ENCODE assay signal across 11 mouse cellular contexts in the genomic region with DNA sequence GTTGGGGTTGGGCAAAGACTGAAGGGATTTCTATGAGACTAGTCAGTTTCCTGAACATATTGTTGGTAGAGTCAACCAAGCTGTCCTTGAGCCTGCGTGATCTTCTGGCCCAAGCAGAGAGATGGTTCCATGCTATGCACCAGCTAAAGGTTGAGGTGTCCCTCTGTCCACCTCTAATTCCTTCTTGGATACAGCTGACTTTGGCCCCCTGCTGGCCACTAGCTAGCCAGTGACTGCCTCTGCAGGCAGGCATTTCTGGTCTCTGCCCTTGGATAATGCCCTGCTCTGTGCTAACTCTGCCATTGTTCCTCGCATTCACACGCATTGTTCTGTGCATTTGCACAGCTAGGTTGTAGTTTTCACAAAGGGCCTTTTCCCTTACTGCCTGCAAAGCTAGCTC. TPM values are rescaled to one million over a fixed set of nuclear protein-coding genes. Genes with fewer than 3 reads are reported as not detected.
DNase-seq lines count a peak whose midpoint lies in the region; ATAC-seq and TF ChIP-seq lines count a peak whose summit lies in the region.
"Had no signal": no experiment of that assay in that cellular context is flagged by ENCODE, and none has a peak within 500 bp of the region (broad histone marks: within the 10 kb centered on the region; RNA-seq: fewer than 3 reads in every experiment).

No protein-coding gene starts in this region.

- H3K27me3 ChIP-seq in forebrain, embryonic 10.5 days (ENCODE audit: poor library complexity, severe bottlenecking) = peaks cover 89% of the 10 kb centered on the region
- peaks cover 35% of the 10 kb centered on the region for H3K27me3 ChIP-seq in forebrain, embryonic 13.5 days
- H3K27me3 ChIP-seq in liver, embryonic 14.5 days (ENCODE audit: control insufficient read depth, insufficient read depth, low read length) = no peaks in the 10 kb centered on the region
- no peaks in the 10 kb centered on the region for H3K27me3 ChIP-seq in liver, embryonic 11.5 days (replicated peaks; ENCODE audit: control insufficient read depth, insufficient read depth, low read length)

- peak; percentile 29 for DNase-seq in forebrain, embryonic 10.5 days (ENCODE audit: extremely low spot score, low spot score)
- DNase-seq in liver, embryonic 14.5 days (ENCODE audit: low read depth in 3 of 3, low spot score in 3 of 3) = no peak
- DNase-seq in liver, embryonic 11.5 days (ENCODE audit: low spot score) = no peak
- DNase-seq in adrenal gland, postnatal 36 days = peak; percentile 39 to 48
- peak; percentile 7 for DNase-seq in lung, postnatal 14 days
- no peak for DNase-seq in urinary bladder, postnatal 25 days (ENCODE audit: low spot score)
- no peak for DNase-seq in left cerebral cortex, postnatal 10 days (ENCODE audit: extremely low spot score in 1 of 2, low spot score in 2 of 2)
- DNase-seq: gastrocnemius, postnatal 10 days had no signal

- TF ChIP-seq CTCF in liver, embryonic 14.5 days (IDR thresholded peaks at IDR 0.05; ENCODE audit: low read depth) = peak; percentile 53

- no peak overlapping the region for H3K4me3 ChIP-seq in forebrain, embryonic 10.5 days
- H3K4me3 ChIP-seq in forebrain, embryonic 13.5 days = no peak overlapping the region
- H3K4me3 ChIP-seq in liver, embryonic 14.5 days (ENCODE audit: insufficient read depth in 1 of 2, low read depth in 2 of 2, low read length in 2 of 2) = no peak overlapping the region
- H3K4me3 ChIP-seq in liver, embryonic 11.5 days (ENCODE audit: low read depth, low read length) = no peak overlapping the region
- H3K4me3 ChIP-seq: midbrain, embryonic 12.5 days had no signal

- H3K27ac ChIP-seq in forebrain, embryonic 10.5 days = no peak overlapping the region
- H3K27ac ChIP-seq in forebrain, embryonic 13.5 days = no peak overlapping the region
- no peak overlapping the region for H3K27ac ChIP-seq in liver, embryonic 14.5 days
- no peak overlapping the region for H3K27ac ChIP-seq in liver, embryonic 11.5 days (ENCODE audit: low read depth, low read length)
- H3K27ac ChIP-seq: midbrain, embryonic 12.5 days had no signal

- no peak overlapping the region for H3K4me2 ChIP-seq in forebrain, embryonic 13.5 days
- no peak overlapping the region for H3K4me2 ChIP-seq in liver, embryonic 14.5 days (ENCODE audit: low read depth)
- H3K4me2 ChIP-seq in liver, embryonic 11.5 days = no peak overlapping the region
- H3K4me2 ChIP-seq: midbrain, embryonic 12.5 days had no signal

- intact Hi-C loops in left cerebral cortex, postnatal 10 days (cut with DNase I) = no loop called here

- TF ChIP-seq EP300 in liver, embryonic 14.5 days (IDR thresholded peaks at IDR 0.05; ENCODE audit: low read depth) = no peak

- H3K4me1 ChIP-seq in forebrain, embryonic 10.5 days = peaks cover 36% of the 10 kb centered on the region
- peaks cover 9% of the 10 kb centered on the region for H3K4me1 ChIP-seq in forebrain, embryonic 13.5 days
- H3K4me1 ChIP-seq in liver, embryonic 14.5 days (replicated peaks; ENCODE audit: control insufficient read depth in 2 of 2, insufficient read depth in 2 of 2, low read length in 1 of 2) = no peaks in the 10 kb centered on the region
- H3K4me1 ChIP-seq in liver, embryonic 11.5 days (replicated peaks; ENCODE audit: control insufficient read depth, insufficient read depth, low read length) = no peaks in the 10 kb centered on the region

- H3K9ac ChIP-seq in forebrain, embryonic 13.5 days = no peak overlapping the region
- H3K9ac ChIP-seq in liver, embryonic 14.5 days (replicated peaks) = no peak overlapping the region
- H3K9ac ChIP-seq in liver, embryonic 11.5 days (ENCODE audit: low read depth, low read length) = no peak overlapping the region
- H3K9ac ChIP-seq: midbrain, embryonic 12.5 days had no signal

- no peaks in the 10 kb centered on the region for H3K9me3 ChIP-seq in forebrain, embryonic 10.5 days
- no peaks in the 10 kb centered on the region for H3K9me3 ChIP-seq in forebrain, embryonic 13.5 days (replicated peaks)
- no peaks in the 10 kb centered on the region for H3K9me3 ChIP-seq in liver, embryonic 14.5 days (ENCODE audit: control insufficient read depth, low read length)
- no peaks in the 10 kb centered on the region for H3K9me3 ChIP-seq in liver, embryonic 11.5 days (ENCODE audit: control insufficient read depth, low read length)
- H3K9me3 ChIP-seq: midbrain, embryonic 12.5 days had no signal

- WGBS in forebrain, embryonic 10.5 days = 69% methylated on average over 3 of the region's 3 CpGs
- 48% methylated on average over 3 of the region's 3 CpGs for WGBS in forebrain, embryonic 13.5 days
- 76% methylated on average over 3 of the region's 3 CpGs for WGBS in liver, embryonic 14.5 days (ENCODE audit: insufficient replicate concordance)
- WGBS in liver, embryonic 11.5 days = 79% methylated on average over 3 of the region's 3 CpGs

- ATAC-seq in forebrain, embryonic 13.5 days = no peak
- ATAC-seq in liver, embryonic 14.5 days (ENCODE audit: insufficient read depth) = no peak
- ATAC-seq in liver, embryonic 11.5 days (replicated peaks; ENCODE audit: low FRiP score) = no peak

- no peaks in the 10 kb centered on the region for H3K36me3 ChIP-seq in forebrain, embryonic 10.5 days (replicated peaks)
- H3K36me3 ChIP-seq in forebrain, embryonic 13.5 days (ENCODE audit: poor library complexity, severe bottlenecking) = no peaks in the 10 kb centered on the region
- no peaks in the 10 kb centered on the region for H3K36me3 ChIP-seq in liver, embryonic 14.5 days (replicated peaks; ENCODE audit: control insufficient read depth, insufficient read depth, low read depth)
- H3K36me3 ChIP-seq in liver, embryonic 11.5 days (ENCODE audit: control insufficient read depth, insufficient read depth, low read length) = no peaks in the 10 kb centered on the region
- H3K36me3 ChIP-seq: midbrain, embryonic 12.5 days had no signal

RNA-seq across cellular contexts. Expression of a gene that starts 15.9 kb away (rescaled TPM):
- polyA plus RNA-seq in forebrain, embryonic 10.5 days (2016; fragmentation: Nextera tagmentation; extraction: Ambion mirVana) = not detected in 2 replicates
- not detected in 2 replicates for polyA plus RNA-seq in forebrain, embryonic 13.5 days (2015; fragmentation: Nextera tagmentation; extraction: Ambion mirVana)
- polyA plus RNA-seq in liver, embryonic 14.5 days (2012; rRNA removed) = 0.17 TPM in 1 of 2 replicates, not detected in the other
- polyA plus RNA-seq in liver, embryonic 14.5 days (2014; fragmentation: Nextera tagmentation; extraction: Ambion mirVana) = 0.16 TPM in 1 of 2 replicates, not detected in the other
- not detected in 2 replicates for polyA plus RNA-seq in liver, embryonic 11.5 days (2014; fragmentation: Nextera tagmentation; extraction: Ambion mirVana)
- total RNA-seq in adrenal gland, postnatal 36 days (2021) = not detected
- total RNA-seq in left cerebral cortex, postnatal 10 days (2021) = not detected
- total RNA-seq: gastrocnemius, postnatal 10 days; layer of hippocampus, postnatal 25 days had no signal
- polyA plus RNA-seq: midbrain, embryonic 12.5 days had no signal

Comparison
In these comparisons a context has a peak if more than half of its experiments do, and no peak if none do; other contexts are left out.
1. DNase-seq: peak in forebrain, embryonic 10.5 days (single experiment), adrenal gland, postnatal 36 days (2 of 2) and lung, postnatal 14 days (single experiment); none in liver, embryonic 14.5 days (0 of 3), liver, embryonic 11.5 days (single experiment), urinary bladder, postnatal 25 days (single experiment) and left cerebral cortex, postnatal 10 days (0 of 2).